Mouse (Mus musculus) frontal cortex, adult 2 months (tissue): ENCODE data around the gene Pecam1. TPM values are rescaled to one million over a fixed set of nuclear protein-coding genes. Genes with fewer than 3 reads are reported as not detected.
"Not testable (repeated sequence)": the region's sequence is repeated elsewhere in the genome, so short reads cannot be mapped to it uniquely, and the experiment has no call there.

Experiments
- DNase-seq, 2 experiments: peaks; one replicate each; pipeline ENCODE4 v3.0.0; 2022; ENCODE audit warnings: low spot score in 1 of 2; ENCODE audit errors: extremely low spot score in 1 of 2
- polyA plus RNA-seq: library from polyadenylated mRNA; depleted of rRNA; stranded (reverse); fragments of >200 nt; gene quantifications from 2 replicates; pipeline ENCODE4 v1.2.3, GENCODE M21; 2012

Gene Pecam1
- polyA plus RNA-seq, 1 experiment, result 20.1 TPM

- no peak for DNase-seq
These were observed 111.1 kb downstream of the Pecam1 start for GRCm38 (mm10) chr11:106639356-106639692.

- no peak for DNase-seq
These were observed 111.7 kb downstream of the Pecam1 start for GRCm38 (mm10) chr11:106638551-106639355.

GRCm38 (mm10) chr11:106637754-106638153, 112.7 kb downstream of the Pecam1 start:
- DNase-seq, result no peak

- DNase-seq, result no peak
These were observed 114.5 kb downstream of the Pecam1 start for GRCm38 (mm10) chr11:106635946-106636345.

DNA sequence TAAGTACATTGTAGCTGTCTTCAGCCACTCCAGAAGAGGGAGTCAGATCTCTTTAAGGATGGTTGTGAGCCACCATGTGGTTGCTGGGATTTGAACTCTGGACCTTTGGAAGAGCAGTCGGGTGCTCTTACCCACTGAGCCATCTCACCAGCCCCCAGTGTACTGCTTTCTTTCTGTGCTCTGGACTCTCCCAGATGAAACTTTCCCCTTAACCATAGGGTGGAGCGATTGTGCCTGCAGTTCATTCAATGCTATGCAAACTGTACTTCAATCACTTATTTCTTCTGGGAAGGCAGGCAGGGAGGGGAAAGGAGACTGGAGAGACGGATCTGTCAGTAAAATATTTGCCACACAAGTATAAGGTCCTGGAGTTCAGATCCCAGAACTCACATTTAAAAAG, 116.3 kb downstream of the Pecam1 start:
- not testable (repeated sequence) for DNase-seq

- no peak for DNase-seq
These were observed 117.0 kb downstream of the Pecam1 start for GRCm38 (mm10) chr11:106633456-106633855.

DNA sequence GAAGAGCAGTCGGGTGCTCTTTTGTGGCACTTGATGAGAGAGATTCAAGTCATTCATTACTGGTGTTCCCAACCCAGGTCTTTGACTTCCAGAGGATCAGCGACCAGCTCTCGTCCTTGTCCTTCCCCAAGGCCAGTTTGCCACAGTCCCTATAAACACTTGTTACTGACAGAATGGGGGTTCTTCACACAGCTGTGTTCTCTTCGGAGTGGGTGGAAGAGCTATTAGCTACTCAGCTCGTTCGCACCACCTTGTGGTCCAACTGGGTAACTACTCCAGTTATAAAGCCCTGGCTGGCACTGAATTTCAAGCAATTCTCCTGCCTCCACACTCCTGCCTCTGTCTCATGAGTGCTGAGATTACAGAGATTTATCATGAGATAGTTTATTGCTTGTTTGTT, 122.7 kb downstream of the Pecam1 start:
- DNase-seq, result peak; percentile 26 to 87

- no peak for DNase-seq
These were observed 124.9 kb downstream of the Pecam1 start for GRCm38 (mm10) chr11:106625577-106625976.

DNA sequence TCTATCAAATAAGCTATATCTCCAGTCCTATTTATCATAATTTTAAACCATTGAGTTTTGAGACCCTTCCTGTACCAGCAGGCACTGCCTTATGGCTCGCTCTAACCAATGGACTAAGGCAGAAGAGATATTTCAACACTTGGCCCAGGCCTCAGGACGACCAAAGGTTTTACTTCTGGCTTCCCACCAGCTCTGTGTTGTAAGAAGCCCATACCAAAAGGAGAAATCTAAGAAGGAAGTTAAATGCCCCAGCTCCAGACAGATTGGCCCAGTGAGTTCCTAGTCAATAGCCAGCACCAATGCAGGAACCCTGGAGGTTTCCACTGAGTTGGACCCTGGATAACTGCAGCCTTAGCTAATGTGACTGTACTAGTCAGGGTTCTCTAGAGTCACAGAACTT, 126.8 kb downstream of the Pecam1 start:
- DNase-seq, result no peak

- no peak for DNase-seq
These were observed 128.4 kb downstream of the Pecam1 start for GRCm38 (mm10) chr11:106622056-106622455.

- not testable (repeated sequence) for DNase-seq
These were observed 131.7 kb downstream of the Pecam1 start for GRCm38 (mm10) chr11:106618768-106619167.

DNA sequence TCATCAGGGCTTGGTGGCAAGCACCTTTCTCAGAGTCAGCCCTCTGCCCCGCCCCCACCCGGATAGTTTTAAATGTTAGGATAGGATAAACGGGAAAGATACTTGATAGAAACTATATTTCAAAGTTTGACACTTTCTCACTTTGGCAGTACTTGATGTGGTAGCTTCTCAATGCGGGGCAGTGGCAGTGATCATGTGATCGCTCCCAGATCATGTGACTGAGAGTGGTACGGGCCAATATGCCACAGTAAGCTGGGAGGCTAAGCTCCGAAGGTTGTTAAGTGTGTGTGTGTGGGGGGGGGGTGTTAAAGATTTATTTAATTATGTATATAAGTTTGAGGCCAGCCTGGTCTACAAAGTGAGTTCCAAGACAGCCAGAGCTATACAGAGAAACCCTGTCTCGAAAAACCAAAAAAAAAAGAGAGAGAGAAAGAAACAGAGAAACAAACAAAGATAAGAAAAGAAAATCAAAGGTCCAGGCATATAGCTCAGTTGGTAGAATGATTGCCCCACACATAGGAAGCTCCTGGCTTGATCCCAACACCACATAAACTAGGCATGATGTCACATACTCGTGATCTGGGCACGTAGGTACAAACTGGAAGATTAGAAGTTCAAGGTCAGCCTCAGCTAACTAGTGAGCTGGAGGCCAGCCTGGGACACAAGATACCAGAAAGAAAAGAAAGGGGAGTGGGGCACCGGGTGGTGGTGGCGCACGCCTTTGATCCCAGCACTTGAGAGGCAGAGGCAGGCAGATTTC, 132.4 kb downstream of the Pecam1 start:
- DNase-seq, result no peak

GRCm38 (mm10) chr11:106615561-106615960, 134.9 kb downstream of the Pecam1 start:
- DNase-seq, result no peak

DNA sequence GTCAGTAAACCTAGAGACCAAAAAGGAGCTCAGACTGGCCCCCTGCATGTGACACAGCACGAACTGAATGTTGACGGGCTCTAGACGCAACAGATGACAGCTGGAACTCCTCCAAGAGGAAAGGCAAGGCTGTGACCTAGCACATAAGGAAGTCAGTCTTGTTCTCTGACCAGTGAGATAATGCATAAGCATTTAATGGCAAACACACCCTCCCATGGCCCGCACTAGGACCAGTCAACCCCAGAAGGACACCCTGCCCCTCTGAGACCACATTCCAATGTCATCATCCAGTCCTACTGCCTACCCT, 136.1 kb downstream of the Pecam1 start:
- DNase-seq, result no peak

DNA sequence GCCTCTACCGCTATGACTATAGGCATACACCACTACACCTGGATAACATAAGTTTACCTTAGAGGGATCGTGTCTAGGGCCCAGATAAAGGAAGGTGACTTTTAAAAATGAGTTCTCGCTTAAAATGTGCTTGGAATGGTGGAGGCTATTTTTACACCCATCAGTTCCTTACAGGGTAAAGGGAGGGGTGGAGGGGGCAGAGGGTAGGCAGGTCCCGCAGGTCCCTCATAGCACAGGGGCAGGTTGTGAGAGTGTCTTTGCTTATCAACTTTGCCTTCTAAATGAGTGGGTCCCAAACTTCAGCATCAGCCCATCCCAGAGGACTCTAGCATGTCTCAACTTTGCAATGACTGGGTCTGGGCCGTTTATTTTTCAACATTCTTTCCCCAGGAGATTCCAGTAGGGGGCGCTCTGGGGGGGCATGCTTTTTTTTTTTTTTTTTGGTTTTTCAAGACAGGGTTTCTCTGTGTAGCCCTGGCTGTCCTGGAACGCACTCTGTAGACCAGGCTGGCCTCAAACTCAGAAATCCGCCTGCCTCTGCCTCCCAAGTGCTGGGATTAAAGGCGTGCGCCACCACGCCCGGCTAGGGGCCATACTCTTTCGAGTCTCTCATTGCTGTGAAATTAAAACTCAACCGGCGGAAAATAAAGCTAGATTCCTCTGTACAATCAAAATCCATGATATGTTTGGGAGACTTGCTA, 136.6 kb downstream of the Pecam1 start:
- no peak for DNase-seq

DNA sequence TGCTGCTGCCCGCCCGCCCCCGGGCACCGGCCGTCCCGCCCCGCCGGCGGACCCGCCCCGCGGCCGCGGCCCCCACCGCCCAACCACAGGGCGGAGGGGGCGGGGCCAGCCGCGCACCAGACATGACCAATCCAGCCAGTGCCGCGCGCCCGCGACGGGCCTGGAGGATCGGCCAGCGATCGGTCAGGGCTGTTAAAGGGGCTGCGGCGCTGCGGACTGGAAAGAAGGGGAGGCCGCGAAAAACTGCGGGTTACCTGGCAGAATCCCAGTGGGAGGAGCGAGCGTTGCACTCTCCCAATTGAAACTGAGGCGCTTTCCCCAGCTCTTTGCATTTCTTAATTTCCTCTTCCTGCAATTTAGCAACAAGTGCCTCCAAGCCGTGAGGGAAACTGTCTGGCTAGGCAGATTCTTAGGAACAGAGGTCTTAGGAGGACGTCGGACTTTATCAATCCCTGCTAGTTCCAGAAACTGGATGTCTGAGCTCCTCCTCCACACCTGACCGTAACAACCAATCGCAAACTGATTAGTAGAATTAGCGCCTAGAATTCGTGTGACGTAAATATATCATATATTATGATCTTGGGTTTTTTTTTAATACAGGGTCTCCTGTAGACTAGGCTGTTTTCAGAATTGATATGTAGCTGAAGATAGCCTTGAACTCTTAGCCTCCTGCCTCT, 137.3 kb downstream of the Pecam1 start, which contains the start of gene Tex2:
Tex2 (minus strand) TSS at position 463 of the 677 bp plus-strand sequence.
- DNase-seq, result peak; percentile 92 to 98

GRCm38 (mm10) chr11:106612209-106612960, 138.0 kb downstream of the Pecam1 start:
- DNase-seq, result peak; percentile 12 to 39

DNA sequence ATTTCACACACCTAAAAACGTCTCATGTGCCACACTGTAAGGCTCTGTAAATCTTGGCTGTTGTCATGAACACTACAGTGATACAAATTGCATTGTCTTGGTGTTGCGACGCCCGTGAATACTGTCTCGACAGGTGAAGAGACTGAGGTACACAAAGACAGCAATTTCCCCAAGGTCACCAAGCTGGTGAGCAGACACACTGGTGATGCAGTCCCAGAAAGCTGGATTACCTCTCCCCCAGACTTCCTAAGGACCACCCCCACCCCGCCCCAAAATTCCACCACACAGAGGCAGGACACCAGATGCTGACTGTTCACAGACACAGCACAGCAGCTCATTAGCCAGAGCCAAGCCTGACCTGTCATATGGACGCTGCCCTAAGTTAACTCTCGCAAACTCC, 140.7 kb downstream of the Pecam1 start:
- no peak for DNase-seq

- DNase-seq, result no peak
These were observed 143.1 kb downstream of the Pecam1 start for GRCm38 (mm10) chr11:106607316-106607715.

GRCm38 (mm10) chr11:106606042-106606441, 144.4 kb downstream of the Pecam1 start:
- no peak for DNase-seq
